Mouse (Mus musculus) cerebellum, adult 8-10 months (tissue): ENCODE measurements at regions not wholly inside any gene's neighbourhood (a gene's known extent, or its start where the extent isn't known, plus 50 kb on each side); places are given as distances from the start of the nearest gene placed in this dataset.
"Not testable (repeated sequence)": the region's sequence is repeated elsewhere in the genome, so short reads cannot be mapped to it uniquely, and the experiment has no call there.

Source experiments
- DNase-seq: peaks from one replicate; pipeline ENCODE4 v3.0.0; 2022

GRCm38 (mm10) chr9:72166084-72166483 is 54.4 kb upstream of the Tcf12 start:
- no peak for DNase-seq

- no peak for DNase-seq
Observed at GRCm38 (mm10) chr9:72166611-72167010, 54.9 kb upstream of the Tcf12 start.

GRCm38 (mm10) chr9:72169231-72169630 is 57.6 kb upstream of the Tcf12 start:
- no peak for DNase-seq

- no peak for DNase-seq
Observed at GRCm38 (mm10) chr9:72169728-72170188, 58.1 kb upstream of the Tcf12 start.

- DNase-seq: no peak
Observed at GRCm38 (mm10) chr9:72170235-72170634, 58.6 kb upstream of the Tcf12 start.

- DNase-seq: peak; percentile 77
Observed at GRCm38 (mm10) chr9:72172331-72172730, 60.7 kb upstream of the Tcf12 start.

GRCm38 (mm10) chr9:72180972-72181371 is 69.3 kb upstream of the Tcf12 start:
- DNase-seq: no peak

- DNase-seq: no peak
Observed at GRCm38 (mm10) chr9:72183336-72183735, 71.7 kb upstream of the Tcf12 start.

GRCm38 (mm10) chr9:72183925-72184324 is 72.3 kb upstream of the Tcf12 start:
- peak; percentile 83 for DNase-seq

GRCm38 (mm10) chr9:72189867-72190266 is 78.2 kb upstream of the Tcf12 start:
- DNase-seq: no peak

- DNase-seq: no peak
Observed at GRCm38 (mm10) chr9:72190631-72191030, 79.0 kb upstream of the Tcf12 start.

GRCm38 (mm10) chr9:72191091-72191490 is 79.4 kb upstream of the Tcf12 start:
- no peak for DNase-seq

GRCm38 (mm10) chr9:72192051-72192952 is 80.6 kb upstream of the Tcf12 start:
- peak; percentile 72 for DNase-seq

- DNase-seq: not testable (repeated sequence)
Observed at GRCm38 (mm10) chr9:72192953-72193337, 81.3 kb upstream of the Tcf12 start.

- DNase-seq: no peak
Observed at GRCm38 (mm10) chr9:72195348-72195747, 79.3 kb upstream of the Zfp280d start.

GRCm38 (mm10) chr9:72196626-72197330 is 77.9 kb upstream of the Zfp280d start:
- no peak for DNase-seq

- DNase-seq: no peak
Observed at GRCm38 (mm10) chr9:72197331-72197732, 77.3 kb upstream of the Zfp280d start.

GRCm38 (mm10) chr9:72198976-72199375 is 75.7 kb upstream of the Zfp280d start:
- DNase-seq: no peak

GRCm38 (mm10) chr9:72204357-72204905 is 70.2 kb upstream of the Zfp280d start:
- DNase-seq: no peak

- DNase-seq: no peak
Observed at GRCm38 (mm10) chr9:72205815-72206214, 68.8 kb upstream of the Zfp280d start.

GRCm38 (mm10) chr9:72206911-72207310 is 67.7 kb upstream of the Zfp280d start:
- DNase-seq: no peak

GRCm38 (mm10) chr9:72208296-72208695 is 66.4 kb upstream of the Zfp280d start:
- DNase-seq: no peak

- DNase-seq: no peak
Observed at GRCm38 (mm10) chr9:72217296-72218028, 57.2 kb upstream of the Zfp280d start.
